Mouse (Mus musculus): ENCODE measurements around the gene Podxl2. TPM values are rescaled to one million over a fixed set of nuclear protein-coding genes. Genes with fewer than 3 reads are reported as not detected.

Podxl2 gene
- polyA plus RNA-seq, 1 experiment: 0.19 TPM

- no peak for TF ChIP-seq GATA1 (IDR thresholded peaks at IDR 0.05; ENCODE audit: low read length)
Measured at GRCm38 (mm10) chr6:88841781-88842689, 32.8 kb downstream of the Podxl2 start, which contains the start of gene Abtb1. Gene Abtb1 (minus strand): TSS chr6:88841984.

- TF ChIP-seq GATA1 (IDR thresholded peaks at IDR 0.05; ENCODE audit: low read length): no peak
Measured at GRCm38 (mm10) chr6:88841514-88841780, 33.4 kb downstream of the Podxl2 start.

GRCm38 (mm10) chr6:88840791-88841513 lies 33.9 kb downstream of the Podxl2 start:
- no peak for TF ChIP-seq GATA1 (IDR thresholded peaks at IDR 0.05; ENCODE audit: low read length)

GRCm38 (mm10) chr6:88840211-88840610 lies 34.6 kb downstream of the Podxl2 start:
- TF ChIP-seq GATA1 (IDR thresholded peaks at IDR 0.05; ENCODE audit: low read length): no peak

- no peak for TF ChIP-seq GATA1 (IDR thresholded peaks at IDR 0.05; ENCODE audit: low read length)
Measured at GRCm38 (mm10) chr6:88839135-88839970, 35.5 kb downstream of the Podxl2 start.

GRCm38 (mm10) chr6:88838613-88839012 lies 36.2 kb downstream of the Podxl2 start:
- TF ChIP-seq GATA1 (IDR thresholded peaks at IDR 0.05; ENCODE audit: low read length): no peak

GRCm38 (mm10) chr6:88837999-88838398 lies 36.8 kb downstream of the Podxl2 start:
- no peak for TF ChIP-seq GATA1 (IDR thresholded peaks at IDR 0.05; ENCODE audit: low read length)

- no peak for TF ChIP-seq GATA1 (IDR thresholded peaks at IDR 0.05; ENCODE audit: low read length)
Measured at GRCm38 (mm10) chr6:88836178-88836819, 38.5 kb downstream of the Podxl2 start.

GRCm38 (mm10) chr6:88835047-88835446 lies 39.8 kb downstream of the Podxl2 start:
- TF ChIP-seq GATA1 (IDR thresholded peaks at IDR 0.05; ENCODE audit: low read length): no peak

- peak; percentile 13 for TF ChIP-seq GATA1 (IDR thresholded peaks at IDR 0.05; ENCODE audit: low read length)
Measured at GRCm38 (mm10) chr6:88833340-88834140, 41.3 kb downstream of the Podxl2 start.

- TF ChIP-seq GATA1 (IDR thresholded peaks at IDR 0.05; ENCODE audit: low read length): no peak
Measured at GRCm38 (mm10) chr6:88832663-88833062, 42.2 kb downstream of the Podxl2 start.

- TF ChIP-seq GATA1 (IDR thresholded peaks at IDR 0.05; ENCODE audit: low read length): no peak
Measured at GRCm38 (mm10) chr6:88831456-88831855, 43.4 kb downstream of the Podxl2 start.

- TF ChIP-seq GATA1 (IDR thresholded peaks at IDR 0.05; ENCODE audit: low read length): no peak
Measured at GRCm38 (mm10) chr6:88830112-88830702, 44.6 kb downstream of the Podxl2 start.

GRCm38 (mm10) chr6:88829579-88829978 lies 45.3 kb downstream of the Podxl2 start:
- no peak for TF ChIP-seq GATA1 (IDR thresholded peaks at IDR 0.05; ENCODE audit: low read length)
